Mouse (Mus musculus): ENCODE results near the gene Tns3. TPM values are rescaled to one million over a fixed set of nuclear protein-coding genes. Genes with fewer than 3 reads are reported as not detected.

The Tns3 gene
- polyA plus RNA-seq, 1 experiment from 2014 or later: 10.1 TPM

DNA sequence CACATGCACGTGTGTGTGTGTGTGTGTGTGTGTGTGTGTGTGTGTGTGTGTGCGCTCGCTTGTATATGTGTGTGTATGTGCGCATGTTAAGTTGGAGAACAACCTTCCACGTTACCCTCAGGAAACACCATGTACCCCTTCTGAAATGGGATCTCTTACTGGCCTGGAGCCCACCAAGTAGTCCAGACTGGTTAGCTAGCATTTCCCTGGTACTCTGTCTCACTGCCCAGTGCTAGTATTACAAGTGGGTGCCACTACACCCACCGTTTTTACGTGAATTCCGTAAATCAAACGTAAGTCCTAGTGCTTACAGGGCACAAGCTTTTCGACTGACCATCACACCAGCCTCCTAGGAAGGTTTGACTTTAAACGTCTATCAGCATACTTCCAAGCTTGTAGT is 236.7 kb downstream of the Tns3 start:
- Histone ChIP-seq H3K9me3 (ENCODE audit: control insufficient read depth, low read length) (no peaks in the 10 kb centered on the region), H3K4me3 (ENCODE audit: low read depth, low read length) (no peak overlapping the region), H3K4me1 (ENCODE audit: control insufficient read depth, insufficient read depth, low read length) (no peaks in the 10 kb centered on the region), H3K9ac (ENCODE audit: low read length) (no peak overlapping the region), H3K27ac (ENCODE audit: low read depth, low read length) (no peak overlapping the region), H3K27me3 (ENCODE audit: control insufficient read depth, insufficient read depth, low read length) (no peaks in the 10 kb centered on the region), H3K4me2 (ENCODE audit: low read depth) (no peak overlapping the region), H3K36me3 (ENCODE audit: control insufficient read depth, insufficient read depth, low read length) (no peaks in the 10 kb centered on the region)
- ATAC-seq (ENCODE audit: insufficient read depth, low FRiP score, low TSS enrichment): no peak
- no peak for DNase-seq (ENCODE audit: low spot score)
- 90% methylated on average over 11 of the region's 11 CpGs for WGBS

- no peak overlapping the region for H3K4me3 ChIP-seq (ENCODE audit: low read depth, low read length)
- H3K36me3 ChIP-seq (ENCODE audit: control insufficient read depth, insufficient read depth, low read length): no peaks in the 10 kb centered on the region
- H3K27ac ChIP-seq (ENCODE audit: low read depth, low read length): no peak overlapping the region
- H3K4me2 ChIP-seq (ENCODE audit: low read depth): no peak overlapping the region
- no peak overlapping the region for H3K9ac ChIP-seq (ENCODE audit: low read length)
- H3K4me1 ChIP-seq (ENCODE audit: control insufficient read depth, insufficient read depth, low read length): no peaks in the 10 kb centered on the region
- no peaks in the 10 kb centered on the region for H3K27me3 ChIP-seq (ENCODE audit: control insufficient read depth, insufficient read depth, low read length)
- DNase-seq (ENCODE audit: low spot score): peak; percentile 8
- WGBS: 81% methylated on average over 5 of the region's 5 CpGs
- no peak for ATAC-seq (ENCODE audit: insufficient read depth, low FRiP score, low TSS enrichment)
- H3K9me3 ChIP-seq (ENCODE audit: control insufficient read depth, low read length): no peaks in the 10 kb centered on the region
These were observed 239.1 kb downstream of the Tns3 start for GRCm38 (mm10) chr11:8425226-8425570.

DNA sequence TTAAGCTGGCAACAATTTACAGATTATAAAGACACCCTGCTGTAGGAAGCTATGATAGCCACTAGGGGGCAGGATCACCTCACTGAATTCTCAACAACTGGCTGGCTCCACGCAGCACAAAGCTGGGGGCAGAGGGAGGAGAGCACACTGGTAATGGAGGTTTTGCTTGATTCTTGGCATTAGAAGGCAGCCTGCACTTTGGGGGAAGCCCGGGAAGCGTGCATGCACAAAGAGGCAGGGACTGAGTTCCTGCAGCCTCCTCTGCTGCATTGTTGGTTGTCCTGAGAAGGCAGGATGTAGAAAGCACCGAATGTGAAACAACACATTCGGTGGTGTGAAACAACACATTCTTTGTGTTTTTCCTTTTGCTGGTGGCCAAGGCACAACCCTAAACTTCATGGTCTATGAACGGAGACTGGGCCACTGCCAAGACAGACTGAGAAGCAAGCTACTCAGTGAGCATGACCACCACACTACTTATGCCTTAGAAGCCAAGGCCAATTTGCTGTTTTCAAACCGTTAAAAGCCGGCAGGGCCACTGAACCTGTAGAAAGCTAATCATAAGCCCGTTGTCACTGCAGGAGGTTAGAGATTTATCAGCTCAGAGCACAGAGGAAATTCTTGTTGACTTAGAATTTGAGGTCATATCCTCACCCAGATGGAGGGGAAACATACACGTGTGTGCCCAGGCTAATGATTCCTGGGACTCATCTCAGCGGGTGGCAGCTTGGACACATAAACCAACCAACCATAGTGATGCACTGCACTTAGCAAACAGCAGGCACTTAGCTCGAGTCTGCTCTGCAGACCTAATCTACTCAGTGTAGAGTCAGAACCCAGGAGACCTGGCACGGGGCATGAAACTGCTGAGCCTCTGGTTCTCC is 239.8 kb downstream of the Tns3 start:
- DNase-seq (ENCODE audit: low spot score): peak; percentile 77
- Histone ChIP-seq H3K4me2 (ENCODE audit: low read depth) (no peak overlapping the region), H3K9me3 (ENCODE audit: control insufficient read depth, low read length) (no peaks in the 10 kb centered on the region), H3K27ac (ENCODE audit: low read depth, low read length) (no peak overlapping the region), H3K36me3 (ENCODE audit: control insufficient read depth, insufficient read depth, low read length) (no peaks in the 10 kb centered on the region), H3K27me3 (ENCODE audit: control insufficient read depth, insufficient read depth, low read length) (no peaks in the 10 kb centered on the region), H3K4me1 (ENCODE audit: control insufficient read depth, insufficient read depth, low read length) (no peaks in the 10 kb centered on the region), H3K4me3 (ENCODE audit: low read depth, low read length) (no peak overlapping the region), H3K9ac (ENCODE audit: low read length) (no peak overlapping the region)
- peak; percentile 83 for ATAC-seq (ENCODE audit: insufficient read depth, low FRiP score, low TSS enrichment)
- 42% methylated on average over 13 of the region's 13 CpGs for WGBS

GRCm38 (mm10) chr11:8405225-8405899 is 259.0 kb downstream of the Tns3 start:
- Histone ChIP-seq H3K36me3 (ENCODE audit: control insufficient read depth, insufficient read depth, low read length) (no peaks in the 10 kb centered on the region), H3K4me2 (ENCODE audit: low read depth) (no peak overlapping the region), H3K9me3 (ENCODE audit: control insufficient read depth, low read length) (no peaks in the 10 kb centered on the region), H3K27me3 (ENCODE audit: control insufficient read depth, insufficient read depth, low read length) (no peaks in the 10 kb centered on the region), H3K4me1 (ENCODE audit: control insufficient read depth, insufficient read depth, low read length) (no peaks in the 10 kb centered on the region), H3K27ac (ENCODE audit: low read depth, low read length) (no peak overlapping the region), H3K4me3 (ENCODE audit: low read depth, low read length) (no peak overlapping the region), H3K9ac (ENCODE audit: low read length) (no peak overlapping the region)
- ATAC-seq (ENCODE audit: insufficient read depth, low FRiP score, low TSS enrichment): peak; percentile 87
- DNase-seq (ENCODE audit: low spot score): peak; percentile 85
- WGBS: 32% methylated on average over 18 of the region's 18 CpGs

- H3K9me3 ChIP-seq (ENCODE audit: control insufficient read depth, low read length): no peaks in the 10 kb centered on the region
- H3K36me3 ChIP-seq (ENCODE audit: control insufficient read depth, insufficient read depth, low read length): no peaks in the 10 kb centered on the region
- no peaks in the 10 kb centered on the region for H3K27me3 ChIP-seq (ENCODE audit: control insufficient read depth, insufficient read depth, low read length)
- WGBS: 74% methylated on average over 7 of the region's 7 CpGs
- no peak overlapping the region for H3K4me3 ChIP-seq (ENCODE audit: low read depth, low read length)
- no peak overlapping the region for H3K9ac ChIP-seq (ENCODE audit: low read length)
- DNase-seq (ENCODE audit: low spot score) (no peak), ATAC-seq (ENCODE audit: insufficient read depth, low FRiP score, low TSS enrichment) (peak; percentile 48; the same call in 1 of the 2 replicates)
- no peak overlapping the region for H3K4me2 ChIP-seq (ENCODE audit: low read depth)
- H3K4me1 ChIP-seq (ENCODE audit: control insufficient read depth, insufficient read depth, low read length): no peaks in the 10 kb centered on the region
- no peak overlapping the region for H3K27ac ChIP-seq (ENCODE audit: low read depth, low read length)
These were observed 263.0 kb downstream of the Tns3 start for GRCm38 (mm10) chr11:8401328-8401727.

- Histone ChIP-seq H3K36me3 (ENCODE audit: control insufficient read depth, insufficient read depth, low read length) (no peaks in the 10 kb centered on the region), H3K9ac (ENCODE audit: low read length) (no peak overlapping the region), H3K27ac (ENCODE audit: low read depth, low read length) (no peak overlapping the region), H3K27me3 (ENCODE audit: control insufficient read depth, insufficient read depth, low read length) (no peaks in the 10 kb centered on the region), H3K4me3 (ENCODE audit: low read depth, low read length) (no peak overlapping the region), H3K4me2 (ENCODE audit: low read depth) (no peak overlapping the region), H3K9me3 (ENCODE audit: control insufficient read depth, low read length) (no peaks in the 10 kb centered on the region), H3K4me1 (ENCODE audit: control insufficient read depth, insufficient read depth, low read length) (no peaks in the 10 kb centered on the region)
- no peak for ATAC-seq (ENCODE audit: insufficient read depth, low FRiP score, low TSS enrichment)
- WGBS: 86% methylated on average over 7 of the region's 7 CpGs
- no peak for DNase-seq (ENCODE audit: low spot score)
These were observed 268.0 kb downstream of the Tns3 start for GRCm38 (mm10) chr11:8396329-8396728.

GRCm38 (mm10) chr11:8391564-8391963 is 272.8 kb downstream of the Tns3 start:
- H3K9me3 ChIP-seq (ENCODE audit: control insufficient read depth, low read length): no peaks in the 10 kb centered on the region
- no peak overlapping the region for H3K4me3 ChIP-seq (ENCODE audit: low read depth, low read length)
- no peaks in the 10 kb centered on the region for H3K36me3 ChIP-seq (ENCODE audit: control insufficient read depth, insufficient read depth, low read length)
- H3K27ac ChIP-seq (ENCODE audit: low read depth, low read length): no peak overlapping the region
- no peaks in the 10 kb centered on the region for H3K4me1 ChIP-seq (ENCODE audit: control insufficient read depth, insufficient read depth, low read length)
- 76% methylated on average over 5 of the region's 5 CpGs for WGBS
- H3K27me3 ChIP-seq (ENCODE audit: control insufficient read depth, insufficient read depth, low read length): no peaks in the 10 kb centered on the region
- DNase-seq (ENCODE audit: low spot score): no peak
- H3K4me2 ChIP-seq (ENCODE audit: low read depth): no peak overlapping the region
- H3K9ac ChIP-seq (ENCODE audit: low read length): no peak overlapping the region
- ATAC-seq (ENCODE audit: insufficient read depth, low FRiP score, low TSS enrichment): no peak

GRCm38 (mm10) chr11:8385891-8386405 is 278.4 kb downstream of the Tns3 start:
- H3K4me3 ChIP-seq (ENCODE audit: low read depth, low read length): no peak overlapping the region
- H3K27me3 ChIP-seq (ENCODE audit: control insufficient read depth, insufficient read depth, low read length): no peaks in the 10 kb centered on the region
- H3K27ac ChIP-seq (ENCODE audit: low read depth, low read length): no peak overlapping the region
- no peak for DNase-seq (ENCODE audit: low spot score)
- no peak for ATAC-seq (ENCODE audit: insufficient read depth, low FRiP score, low TSS enrichment)
- H3K4me1 ChIP-seq (ENCODE audit: control insufficient read depth, insufficient read depth, low read length): no peaks in the 10 kb centered on the region
- H3K4me2 ChIP-seq (ENCODE audit: low read depth): no peak overlapping the region
- 90% methylated on average over 7 of the region's 7 CpGs for WGBS
- no peaks in the 10 kb centered on the region for H3K36me3 ChIP-seq (ENCODE audit: control insufficient read depth, insufficient read depth, low read length)
- no peak overlapping the region for H3K9ac ChIP-seq (ENCODE audit: low read length)
- H3K9me3 ChIP-seq (ENCODE audit: control insufficient read depth, low read length): no peaks in the 10 kb centered on the region
